Mouse (Mus musculus) thymus, adult 2 months (tissue): Measurements from ENCODE around the gene Ifngr2.

ENCODE experiments used
- CTCF ChIP-seq: fragments of 200-500 bp; IDR thresholded peaks from 2 replicates; pipeline ENCODE4 v1.5.1; 2012; ENCODE audit warnings: mild to moderate bottlenecking, control low read depth, low read length, moderate library complexity, borderline replicate concordance; ENCODE audit not compliant: control insufficient read depth, poor library complexity, insufficient read depth; ENCODE audit errors: extremely low read depth
- POLR2A ChIP-seq: fragments of 200-500 bp; IDR thresholded peaks from 2 replicates; pipeline ENCODE4 v1.6.1; 2012; ENCODE audit warnings: mild to moderate bottlenecking, low read length, control low read depth, moderate library complexity; ENCODE audit not compliant: control insufficient read depth, poor library complexity, insufficient read depth; ENCODE audit errors: extremely low read depth

DNA sequence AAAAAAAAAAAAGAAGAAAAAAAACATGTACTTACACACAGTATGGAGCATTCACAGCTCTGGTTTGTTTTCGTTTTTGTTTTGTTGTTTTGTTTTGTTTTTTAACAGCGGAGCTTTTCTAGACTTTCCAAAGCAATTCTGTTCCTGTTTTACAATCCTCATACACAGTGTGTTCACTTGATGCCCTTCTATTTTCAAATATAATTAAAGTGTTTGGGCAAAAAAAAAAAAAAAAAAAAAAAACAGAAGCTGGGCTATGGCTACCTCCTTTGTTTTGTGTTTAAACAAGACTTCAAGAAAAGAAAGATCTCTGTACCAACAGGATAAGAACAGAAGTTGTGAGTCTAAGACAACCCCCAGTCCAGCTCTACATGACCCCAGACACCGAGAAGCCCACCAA lies 41.8 kb downstream of the Ifngr2 start:
- no peak for TF ChIP-seq POLR2A
- TF ChIP-seq CTCF = no peak
